11 mouse cellular contexts compared by ENCODE assay signal in genomic region chr17:71089781-71090480, GRCm38 (mm10).
DNase-seq lines count a peak whose midpoint lies in the region; ATAC-seq lines count a peak whose summit lies in the region.
"Had no signal": no experiment of that assay in that cellular context is flagged by ENCODE, and none has a peak within 500 bp of the region (broad histone marks: within the 10 kb centered on the region; RNA-seq: fewer than 3 reads in every experiment).

No protein-coding gene starts in this region.

- no peak overlapping the region for H3K4me3 ChIP-seq in kidney, embryonic 15.5 days (replicated peaks)
- H3K4me3 ChIP-seq in stomach, embryonic 16.5 days (replicated peaks; ENCODE audit: low read length) = no peak overlapping the region
- H3K4me3 ChIP-seq: intestine, embryonic 15.5 days; midbrain, embryonic 12.5 days had no signal

- H3K9ac ChIP-seq in kidney, embryonic 15.5 days = no peak overlapping the region
- no peak overlapping the region for H3K9ac ChIP-seq in stomach, embryonic 16.5 days (ENCODE audit: low read length)
- H3K9ac ChIP-seq: intestine, embryonic 15.5 days; midbrain, embryonic 12.5 days had no signal

- WGBS in kidney, embryonic 15.5 days = 64% methylated on average over 11 of the region's 11 CpGs
- WGBS in stomach, embryonic 16.5 days = 82% methylated on average over 11 of the region's 11 CpGs

- peak; percentile 70 for DNase-seq in kidney, adult 18-20 months
- DNase-seq in kidney, adult 9 months = peak; percentile 91
- DNase-seq in lung, adult 18-20 months = peak; percentile 80 to 85
- DNase-seq in frontal cortex, postnatal 25 days (ENCODE audit: low spot score in 2 of 2) = no peak
- no peak for DNase-seq in retina, postnatal 1 day

- no peaks in the 10 kb centered on the region for H3K9me3 ChIP-seq in kidney, embryonic 15.5 days (replicated peaks)
- H3K9me3 ChIP-seq in stomach, embryonic 16.5 days (replicated peaks; ENCODE audit: control insufficient read depth, low read length) = no peaks in the 10 kb centered on the region
- H3K9me3 ChIP-seq: intestine, embryonic 15.5 days; midbrain, embryonic 12.5 days had no signal

- H3K4me1 ChIP-seq in kidney, embryonic 15.5 days = peaks cover 25% of the 10 kb centered on the region
- peaks cover 4% of the 10 kb centered on the region; the same call in 1 of the 2 replicates for H3K4me1 ChIP-seq in stomach, embryonic 16.5 days (ENCODE audit: control insufficient read depth, insufficient read depth, low read length)
- H3K4me1 ChIP-seq: midbrain, embryonic 12.5 days had no signal

- no peak overlapping the region for H3K27ac ChIP-seq in kidney, embryonic 15.5 days
- H3K27ac ChIP-seq in stomach, embryonic 16.5 days (ENCODE audit: low read length) = peak overlapping the region; percentile 61; the same call in 1 of the 2 replicates
- H3K27ac ChIP-seq: intestine, embryonic 15.5 days; midbrain, embryonic 12.5 days had no signal

- ATAC-seq in kidney, embryonic 15.5 days (replicated peaks; ENCODE audit: low FRiP score) = no peak
- ATAC-seq in stomach, embryonic 16.5 days (ENCODE audit: insufficient read depth, low FRiP score) = 0 out of 2 replicates have a peak, but pooled peaks have one; percentile 41
- no peak for ATAC-seq in megakaryocyte-erythroid progenitor cell, adult 5-6 weeks (replicated peaks; ENCODE audit: low FRiP score, low TSS enrichment, poor library complexity, severe bottlenecking)
- ATAC-seq: Patski had no signal

- H3K27me3 ChIP-seq in kidney, embryonic 15.5 days = no peaks in the 10 kb centered on the region
- no peaks in the 10 kb centered on the region for H3K27me3 ChIP-seq in stomach, embryonic 16.5 days (ENCODE audit: control insufficient read depth, insufficient read depth, low read length)
- H3K27me3 ChIP-seq: intestine, embryonic 15.5 days; midbrain, embryonic 12.5 days; Patski had no signal

- no peak overlapping the region for H3K4me2 ChIP-seq in kidney, embryonic 15.5 days
- no peak overlapping the region for H3K4me2 ChIP-seq in stomach, embryonic 16.5 days (ENCODE audit: low read depth, low read length)
- H3K4me2 ChIP-seq: intestine, embryonic 15.5 days; midbrain, embryonic 12.5 days had no signal

- no peaks in the 10 kb centered on the region for H3K36me3 ChIP-seq in kidney, embryonic 15.5 days
- H3K36me3 ChIP-seq in stomach, embryonic 16.5 days (ENCODE audit: control insufficient read depth, insufficient read depth, low read length) = no peaks in the 10 kb centered on the region
- H3K36me3 ChIP-seq: intestine, embryonic 15.5 days; midbrain, embryonic 12.5 days had no signal

Comparison
In these comparisons a context has a peak if more than half of its experiments do, and no peak if none do; other contexts are left out.
1. DNase-seq: peak in kidney, adult 18-20 months (single experiment), kidney, adult 9 months (single experiment) and lung, adult 18-20 months (2 of 2); none in frontal cortex, postnatal 25 days (0 of 2) and retina, postnatal 1 day (single experiment).